Mouse (Mus musculus) thymus, adult 2 months (tissue): ENCODE results near the gene Sftpa1. TPM values are rescaled to one million over a fixed set of nuclear protein-coding genes. Genes with fewer than 3 reads are reported as not detected.

Experiments used
- DNase-seq: peaks from one replicate; pipeline ENCODE4 v3.0.0; 2021
- H3K27ac ChIP-seq: fragments of 200-500 bp; 2 replicates; pipeline ENCODE4 v1.5.1; 2012; ENCODE audit warnings: low read length, control low read depth; ENCODE audit not compliant: control insufficient read depth, insufficient read depth
- H3K27me3 ChIP-seq: fragments of 200-500 bp; 2 replicates; pipeline ENCODE4 v1.6.1; 2012; ENCODE audit warnings: mild to moderate bottlenecking, low read length, moderate library complexity, mixed read lengths; ENCODE audit not compliant: control insufficient read depth, insufficient read depth
- H3K36me3 ChIP-seq: fragments of 200-500 bp; 2 replicates; pipeline ENCODE4 v1.6.1; 2012; ENCODE audit warnings: mild to moderate bottlenecking, low read length, moderate library complexity; ENCODE audit not compliant: control insufficient read depth, insufficient read depth
- H3K4me1 ChIP-seq: fragments of 200-500 bp; replicated peaks from 2 replicates; pipeline ENCODE4 v1.6.1; 2012; ENCODE audit warnings: low read length; ENCODE audit not compliant: control insufficient read depth, insufficient read depth
- H3K4me3 ChIP-seq: fragments of 200-500 bp; 2 replicates; pipeline ENCODE4 v1.5.1; 2012; ENCODE audit warnings: mild to moderate bottlenecking, low read length, control low read depth, moderate library complexity; ENCODE audit not compliant: control insufficient read depth, insufficient read depth
- CTCF ChIP-seq: fragments of 200-500 bp; IDR thresholded peaks from 2 replicates; pipeline ENCODE4 v1.5.1; 2012; ENCODE audit warnings: mild to moderate bottlenecking, control low read depth, low read length, moderate library complexity, borderline replicate concordance; ENCODE audit not compliant: control insufficient read depth, poor library complexity, insufficient read depth; ENCODE audit errors: extremely low read depth
- POLR2A ChIP-seq: fragments of 200-500 bp; IDR thresholded peaks from 2 replicates; pipeline ENCODE4 v1.6.1; 2012; ENCODE audit warnings: mild to moderate bottlenecking, low read length, control low read depth, moderate library complexity; ENCODE audit not compliant: control insufficient read depth, poor library complexity, insufficient read depth; ENCODE audit errors: extremely low read depth
- WGBS: fragments of 180-500 bp; shearing (Covaris S2); methylation state at CpG from one replicate; pipeline ENCODE4 v1.1.7; 2018; 5-methylcytosine and 5-hydroxymethylcytosine counted together
- polyA plus RNA-seq: library from polyadenylated mRNA; depleted of rRNA; stranded (reverse); fragments of >200 nt; gene quantifications from 2 replicates; pipeline ENCODE4 v1.2.3, GENCODE M21; 2012

Sftpa1 gene
- polyA plus RNA-seq, 1 experiment = 1.4 TPM

DNA sequence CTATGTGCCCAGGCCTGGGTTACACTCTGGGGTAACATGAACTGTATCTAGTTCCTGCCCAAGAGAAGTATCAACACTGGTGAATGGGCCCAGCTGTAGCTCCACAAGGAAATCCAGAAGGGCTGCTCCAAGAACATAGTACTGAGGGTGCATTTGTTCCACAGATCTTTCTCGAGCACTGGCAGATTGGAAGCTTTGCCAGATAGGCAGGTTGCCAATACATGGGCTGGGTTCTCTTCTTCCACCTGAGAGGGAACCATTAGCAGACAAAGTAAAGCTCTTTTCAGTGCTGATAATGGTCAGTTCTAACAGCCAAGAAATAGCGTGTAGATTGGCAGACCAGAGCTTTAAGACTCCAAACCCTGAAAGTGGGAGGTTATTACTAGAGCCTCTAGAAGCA, 15.8 kb downstream of the Sftpa1 start:
- no peak for TF ChIP-seq POLR2A
- TF ChIP-seq CTCF = no peak
- Histone ChIP-seq H3K27ac (no peak overlapping the region), H3K36me3 (no peaks in the 10 kb centered on the region), H3K27me3 (no peaks in the 10 kb centered on the region), H3K4me1 (no peaks in the 10 kb centered on the region), H3K4me3 (no peak overlapping the region)
- DNase-seq = no peak
- WGBS = 92% methylated on average over 2 of the region's 2 CpGs

DNA sequence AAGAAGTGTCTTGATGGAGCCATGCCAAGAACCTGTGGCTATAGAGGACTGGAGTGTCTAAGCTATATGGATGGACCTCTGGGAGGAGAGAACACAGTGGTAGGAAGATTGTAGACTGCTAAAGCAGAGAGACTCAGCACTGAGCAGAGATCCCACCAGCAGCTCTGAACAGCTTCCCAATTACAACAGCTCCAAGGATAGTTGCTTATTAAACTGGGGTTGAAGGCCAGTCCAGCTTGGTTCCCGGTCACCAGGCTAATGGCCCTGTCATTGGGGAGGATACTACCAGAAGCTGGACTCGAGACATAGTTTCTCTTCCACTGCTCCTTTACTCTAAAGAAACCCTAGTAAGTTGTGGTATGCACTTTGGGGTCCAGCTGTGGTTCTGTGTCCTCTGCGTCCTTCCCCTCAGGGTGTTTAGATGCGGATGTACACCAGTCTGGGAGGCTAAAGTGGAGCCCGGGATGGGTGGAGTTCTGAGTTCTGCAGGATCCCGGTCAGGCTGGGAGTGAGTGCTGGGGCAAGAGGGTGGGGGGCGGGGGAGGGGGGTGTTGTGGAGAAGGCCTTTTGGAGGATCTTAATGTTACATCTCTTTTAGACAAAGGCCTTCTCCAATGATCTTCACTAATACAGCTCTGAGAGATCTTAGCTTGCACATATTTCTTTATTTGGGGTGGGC, 19.8 kb downstream of the Sftpa1 start, which contains the start of gene Mbl1:
Gene Mbl1, plus strand, starts transcription at position 239 of the 679 bp plus-strand sequence.
- Histone ChIP-seq H3K4me3 (no peak within 1 kb of the TSS), H3K4me1 (no peaks in the 10 kb centered on the region), H3K36me3 (no peaks in the 10 kb centered on the region), H3K27ac (no peak within 1 kb of the TSS), H3K27me3 (no peaks in the 10 kb centered on the region)
- WGBS = 95% methylated on average over 7 of the region's 7 CpGs
- TF ChIP-seq CTCF = no peak
- no peak for TF ChIP-seq POLR2A
- DNase-seq = no peak

DNA sequence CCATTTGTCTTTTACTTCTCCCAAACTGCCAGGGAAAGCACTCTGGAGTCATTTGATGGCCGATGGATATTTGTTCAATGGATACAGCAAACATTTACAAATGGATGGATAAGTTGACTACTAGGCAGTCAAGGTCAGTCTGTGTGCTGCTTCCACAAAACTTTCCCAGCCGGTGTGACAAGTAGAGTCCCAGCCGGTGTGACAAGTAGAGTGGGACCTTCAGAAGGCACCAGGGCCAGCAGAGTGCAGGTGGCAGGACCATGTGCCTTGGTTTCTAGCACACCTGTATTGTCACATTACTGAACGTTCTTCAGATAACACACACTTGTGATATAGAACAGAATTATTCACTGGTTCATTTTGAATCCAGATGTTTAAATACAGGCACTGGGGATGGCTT, 28.5 kb downstream of the Sftpa1 start:
- Histone ChIP-seq H3K27ac (no peak overlapping the region), H3K4me3 (no peak overlapping the region), H3K27me3 (no peaks in the 10 kb centered on the region), H3K36me3 (no peaks in the 10 kb centered on the region), H3K4me1 (no peaks in the 10 kb centered on the region)
- no peak for DNase-seq
- TF ChIP-seq POLR2A = no peak
- no peak for TF ChIP-seq CTCF
- 91% methylated on average over 4 of the region's 4 CpGs for WGBS

DNA sequence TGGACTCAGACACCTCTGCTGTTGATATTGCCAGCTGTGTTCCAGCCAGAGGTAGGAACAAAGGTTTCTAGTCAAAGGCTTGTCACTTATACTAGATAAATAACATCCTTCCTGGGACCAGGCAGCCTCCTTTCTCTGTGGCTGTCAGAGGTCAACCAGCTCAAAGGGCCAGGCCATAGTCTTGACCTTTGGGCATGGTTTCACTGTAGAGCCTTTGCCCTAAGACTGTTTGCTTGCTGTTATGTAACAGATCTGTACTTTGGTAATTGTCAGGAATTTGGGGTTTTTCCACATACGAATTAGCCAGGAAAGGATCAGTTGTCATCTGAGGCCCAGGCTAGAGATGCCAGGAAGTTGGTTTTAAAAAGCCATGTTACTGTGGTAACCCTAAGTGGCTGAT, 29.2 kb downstream of the Sftpa1 start:
- DNase-seq = no peak
- no peaks in the 10 kb centered on the region for H3K4me1 ChIP-seq
- H3K27ac ChIP-seq = no peak overlapping the region
- H3K4me3 ChIP-seq = no peak overlapping the region
- no peak for TF ChIP-seq POLR2A
- TF ChIP-seq CTCF = no peak
- H3K36me3 ChIP-seq = no peaks in the 10 kb centered on the region
- WGBS = 63% methylated on average over 1 of the region's 1 CpGs
- H3K27me3 ChIP-seq = no peaks in the 10 kb centered on the region

DNA sequence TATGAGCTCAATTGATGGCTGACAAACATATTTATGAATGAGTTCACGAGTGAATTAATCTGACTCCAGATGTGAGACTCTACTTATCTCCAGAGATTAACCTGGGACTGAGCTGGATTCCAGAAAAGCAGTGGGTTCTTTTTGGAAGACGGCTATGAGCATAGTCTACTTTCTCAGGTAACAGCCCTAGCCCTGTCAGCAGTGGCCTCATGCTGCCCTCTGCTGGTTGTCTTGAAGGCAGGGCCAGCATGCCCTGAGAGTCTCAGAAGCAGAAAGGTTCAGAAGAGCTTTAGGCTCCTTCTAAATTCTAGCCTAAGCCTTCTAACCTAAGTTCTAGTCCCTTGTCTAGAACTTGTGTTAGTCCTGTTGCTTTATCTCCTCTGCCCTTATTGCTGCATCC, 31.1 kb downstream of the Sftpa1 start:
- no peaks in the 10 kb centered on the region for H3K4me1 ChIP-seq
- WGBS = 21% methylated on average over 2 of the region's 2 CpGs

DNA sequence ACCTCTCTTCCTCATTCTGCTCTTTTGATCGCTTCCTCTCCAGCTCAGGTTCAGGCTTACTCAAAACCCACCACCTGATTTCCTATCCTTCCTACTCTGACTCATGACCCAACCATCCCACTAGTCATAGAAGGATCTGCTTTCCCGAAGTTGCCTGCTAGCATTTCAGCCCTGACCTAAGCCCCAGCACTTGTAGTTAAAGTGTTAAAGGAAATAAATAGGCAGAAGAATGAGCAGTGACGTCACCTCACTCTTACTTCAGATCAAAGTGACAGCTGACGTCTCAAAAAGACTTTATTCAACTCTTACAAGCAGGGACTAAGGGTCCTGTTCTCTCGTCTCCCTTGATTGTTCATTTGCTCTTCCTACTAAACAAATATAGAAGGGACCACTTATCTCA, 35.7 kb downstream of the Sftpa1 start:
- 25% methylated on average over 5 of the region's 5 CpGs for WGBS
- Histone ChIP-seq H3K4me3 (no peak overlapping the region), H3K4me1 (no peaks in the 10 kb centered on the region), H3K27me3 (no peaks in the 10 kb centered on the region), H3K27ac (no peak overlapping the region), H3K36me3 (no peaks in the 10 kb centered on the region)
- TF ChIP-seq POLR2A (no peak), CTCF (no peak)
- no peak for DNase-seq

More for the DNA sequence above, 31.1 kb downstream of the Sftpa1 start:
- no peak for TF ChIP-seq POLR2A
- TF ChIP-seq CTCF = no peak
- Histone ChIP-seq H3K36me3 (no peaks in the 10 kb centered on the region), H3K27me3 (no peaks in the 10 kb centered on the region), H3K4me3 (no peak overlapping the region), H3K27ac (no peak overlapping the region)
- DNase-seq = no peak

DNA sequence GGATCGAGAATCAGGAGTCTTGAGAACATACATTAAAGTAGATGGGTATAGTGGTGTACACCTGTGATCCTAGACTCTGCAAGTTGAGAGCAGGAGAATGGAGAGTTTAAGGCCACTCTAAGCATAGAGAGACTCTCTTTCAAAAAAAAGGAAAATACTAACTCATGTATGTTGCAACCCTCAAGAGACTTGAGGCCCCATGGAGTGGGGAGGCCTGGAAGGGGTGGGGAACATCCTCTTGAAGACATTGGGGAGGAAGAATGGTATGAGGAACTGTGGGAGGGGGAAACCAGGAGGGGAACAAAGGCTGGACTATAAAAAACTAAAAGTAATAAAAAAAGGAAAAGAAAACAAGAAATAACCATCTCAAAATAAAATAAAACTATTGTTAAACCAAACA, 37.0 kb downstream of the Sftpa1 start:
- TF ChIP-seq CTCF (no peak), POLR2A (no peak)
- DNase-seq = no peak
- H3K27ac ChIP-seq = no peak overlapping the region
- no peak overlapping the region for H3K4me3 ChIP-seq
- no peaks in the 10 kb centered on the region for H3K27me3 ChIP-seq
- 95% methylated on average over 1 of the region's 1 CpGs for WGBS
- H3K4me1 ChIP-seq = no peaks in the 10 kb centered on the region
- no peaks in the 10 kb centered on the region for H3K36me3 ChIP-seq
